Mouse (Mus musculus) fat pad, adult 2 months (tissue): ENCODE data around the gene Coro2a.
A peak's percentile ranks its signal among the peaks of the same experiment; 100 is the strongest.

Experiments
- DNase-seq: peaks from one replicate; pipeline ENCODE4 v3.0.0-alpha.2; 2011; ENCODE audit warnings: low read depth, low spot score; ENCODE audit errors: extremely low read depth

Coro2a gene

GRCm38 (mm10) chr4:46532511-46532910, 69.5 kb downstream of the Coro2a start:
- no peak for DNase-seq

GRCm38 (mm10) chr4:46529722-46530121, 72.3 kb downstream of the Coro2a start:
- DNase-seq: no peak

GRCm38 (mm10) chr4:46527558-46527926, 74.5 kb downstream of the Coro2a start:
- no peak for DNase-seq

- DNase-seq: no peak
Measured at GRCm38 (mm10) chr4:46526798-46527557, 75.0 kb downstream of the Coro2a start.

GRCm38 (mm10) chr4:46526226-46526625, 75.8 kb downstream of the Coro2a start:
- DNase-seq: no peak

GRCm38 (mm10) chr4:46523324-46523723, 78.7 kb downstream of the Coro2a start:
- no peak for DNase-seq

- no peak for DNase-seq
Measured at GRCm38 (mm10) chr4:46521457-46521856, 80.5 kb downstream of the Coro2a start.

GRCm38 (mm10) chr4:46520491-46520890, 81.5 kb downstream of the Coro2a start:
- no peak for DNase-seq

GRCm38 (mm10) chr4:46507736-46508460, 94.1 kb downstream of the Coro2a start:
- no peak for DNase-seq

- peak; percentile 46 for DNase-seq
Measured at GRCm38 (mm10) chr4:46506801-46507610, 95.0 kb downstream of the Coro2a start.

- DNase-seq: no peak
Measured at GRCm38 (mm10) chr4:46505361-46506057, 96.5 kb downstream of the Coro2a start.

- DNase-seq: no peak
Measured at GRCm38 (mm10) chr4:46503881-46504280, 98.1 kb downstream of the Coro2a start.

GRCm38 (mm10) chr4:46502606-46503502, 99.1 kb downstream of the Coro2a start:
- DNase-seq: no peak

GRCm38 (mm10) chr4:46498976-46499375, 103.0 kb downstream of the Coro2a start:
- no peak for DNase-seq

- no peak for DNase-seq
Measured at GRCm38 (mm10) chr4:46498511-46498910, 103.5 kb downstream of the Coro2a start.

GRCm38 (mm10) chr4:46497286-46497892, 104.6 kb downstream of the Coro2a start:
- no peak for DNase-seq

GRCm38 (mm10) chr4:46495543-46495942, 106.5 kb downstream of the Coro2a start:
- no peak for DNase-seq

- no peak for DNase-seq
Measured at GRCm38 (mm10) chr4:46493071-46493470, 108.9 kb downstream of the Coro2a start.
